Mouse (Mus musculus) stomach, postnatal 0 days (tissue): ENCODE data around the gene Atp2b1.

Experiments
- CTCF ChIP-seq: IDR thresholded peaks from 2 replicates; pipeline ENCODE4 v1.5.1; 2016; ENCODE audit warnings: antibody characterized with exemption, low read depth, mild to moderate bottlenecking, moderate library complexity
- EP300 ChIP-seq: optimal IDR thresholded peaks from 2 replicates; pipeline ENCODE3; 2016; ENCODE audit warnings: antibody characterized with exemption

DNA sequence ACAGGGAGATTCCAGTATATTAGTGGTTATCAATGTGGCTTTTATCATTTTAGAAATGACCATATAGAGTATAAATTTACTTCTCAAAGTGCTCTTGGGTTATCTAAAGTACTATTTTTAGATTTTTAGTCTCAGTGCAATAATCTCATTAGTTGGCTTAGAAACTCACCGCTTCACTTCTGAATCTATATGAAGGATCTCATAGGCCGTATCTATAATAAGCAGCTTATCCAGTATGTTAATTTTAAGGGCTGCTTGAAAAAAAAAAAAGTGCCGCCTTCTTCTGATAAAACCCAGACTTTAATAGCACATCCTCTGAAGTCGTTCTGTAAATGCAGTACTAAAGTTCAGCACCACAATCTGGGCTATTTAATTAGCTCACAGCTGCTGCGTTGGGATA lies 12.7 kb upstream of the Atp2b1 start:
- TF ChIP-seq CTCF (no peak), EP300 (no peak)
